Mouse (Mus musculus) testis, adult 2 months (tissue): ENCODE results near the gene Ankrd33.

Source experiments
- CTCF ChIP-seq: fragments of 200-500 bp; IDR thresholded peaks from 2 replicates; pipeline ENCODE4 v1.5.1; 2012; ENCODE audit warnings: low read depth, mild to moderate bottlenecking, inconsistent platforms, low read length, moderate library complexity; ENCODE audit not compliant: control insufficient read depth, insufficient read depth, insufficient replicate concordance
- POLR2A ChIP-seq: fragments of 200-500 bp; IDR thresholded peaks from 2 replicates; pipeline ENCODE4 v1.6.1; 2012; ENCODE audit warnings: low read depth, mild to moderate bottlenecking, inconsistent platforms, low read length, moderate library complexity; ENCODE audit not compliant: control insufficient read depth

DNA sequence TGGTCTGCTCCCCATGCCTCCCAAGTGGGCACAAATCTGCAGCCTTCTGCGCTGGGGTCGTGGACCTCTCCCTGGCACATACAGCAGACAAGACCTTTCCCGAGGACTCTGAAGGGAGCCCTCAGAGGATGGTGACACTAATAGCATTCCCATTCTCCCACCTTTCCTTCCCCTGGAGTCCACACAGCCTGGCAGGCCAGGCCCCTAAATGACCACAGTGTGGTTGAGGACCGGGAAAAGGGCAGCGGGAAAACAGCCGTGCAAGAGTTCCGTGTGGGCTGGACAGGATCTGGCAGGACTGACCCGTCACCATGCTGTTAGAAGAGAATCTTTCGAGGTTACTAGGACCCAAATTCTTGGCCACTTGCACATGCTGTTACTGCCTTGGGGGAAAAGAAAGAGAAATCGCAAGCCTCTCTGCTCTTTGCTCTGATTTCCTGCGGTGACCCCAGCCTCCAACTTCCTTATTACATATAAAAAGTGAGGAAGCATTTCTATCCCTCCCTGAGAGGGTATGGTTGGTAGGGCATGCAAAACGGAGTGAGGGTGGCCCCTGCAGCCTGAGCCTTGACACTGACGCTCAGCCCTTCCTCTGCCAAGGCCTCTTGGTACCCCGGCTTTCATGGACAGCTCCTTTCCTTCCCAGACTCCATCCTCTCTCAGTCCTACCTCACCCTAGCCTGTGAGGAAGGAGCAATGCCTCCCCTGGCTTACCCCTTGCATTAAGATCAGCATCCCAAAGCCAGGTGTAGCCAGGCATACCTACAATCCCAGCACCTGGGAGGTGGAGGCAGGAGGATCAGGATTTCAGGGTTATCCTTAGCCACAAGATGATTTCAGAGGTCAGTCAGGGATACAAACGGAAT lies 30.8 kb downstream of the Ankrd33 start:
- TF ChIP-seq POLR2A = no peak
- no peak for TF ChIP-seq CTCF
